Comparison of ENCODE assay signal across 25 mouse cellular contexts in genomic region chr1:176810161-176810560, GRCm38 (mm10). TPM values are rescaled to one million over a fixed set of nuclear protein-coding genes. Genes with fewer than 3 reads are reported as not detected.
A peak's percentile ranks its signal among the peaks of the same experiment; 100 is the strongest.
DNase-seq lines count a peak whose midpoint lies in the region; ATAC-seq and TF ChIP-seq lines count a peak whose summit lies in the region.
"Had no signal": no experiment of that assay in that cellular context is flagged by ENCODE, and none has a peak within 500 bp of the region (broad histone marks: within the 10 kb centered on the region; RNA-seq: fewer than 3 reads in every experiment).

No protein-coding gene starts in this region.

- no peaks in the 10 kb centered on the region for H3K36me3 ChIP-seq in hindbrain, embryonic 13.5 days
- H3K36me3 ChIP-seq in hindbrain, embryonic 16.5 days (ENCODE audit: control insufficient read depth, insufficient read depth, low read length) = no peaks in the 10 kb centered on the region
- H3K36me3 ChIP-seq in hindbrain, postnatal 0 days (ENCODE audit: insufficient read depth, low read length) = no peaks in the 10 kb centered on the region
- H3K36me3 ChIP-seq in hindbrain, embryonic 10.5 days = 0 out of 2 replicates have a peak, but pooled peaks cover 3% of the 10 kb centered on the region
- H3K36me3 ChIP-seq in C2C12 (ENCODE audit: control insufficient read depth, insufficient read depth) (no peaks in the 10 kb centered on the region), myocyte (ENCODE audit: control insufficient read depth, insufficient read depth) (no peaks in the 10 kb centered on the region)
- H3K36me3 ChIP-seq: embryonic facial prominence, embryonic 13.5 days; embryonic facial prominence, embryonic 15.5 days; forebrain, embryonic 10.5 days; forebrain, embryonic 12.5 days had no signal

- ATAC-seq in hindbrain, embryonic 13.5 days (ENCODE audit: low FRiP score) = no peak
- ATAC-seq in hindbrain, embryonic 16.5 days = no peak
- no peak for ATAC-seq in hindbrain, postnatal 0 days
- ATAC-seq: forebrain, embryonic 14.5 days; forebrain, embryonic 16.5 days had no signal

- H3ac ChIP-seq in C2C12 (ENCODE audit: control insufficient read depth, insufficient read length, low read depth) (no peak overlapping the region), myocyte (ENCODE audit: control insufficient read depth, insufficient read length) (no peak overlapping the region)

- peaks cover 37% of the 10 kb centered on the region for H3K4me1 ChIP-seq in hindbrain, embryonic 13.5 days (replicated peaks)
- H3K4me1 ChIP-seq in hindbrain, embryonic 16.5 days (ENCODE audit: control insufficient read depth, insufficient read depth, low read depth, low read length) = peaks cover 20% of the 10 kb centered on the region
- peaks cover 17% of the 10 kb centered on the region; the same call in 1 of the 2 replicates for H3K4me1 ChIP-seq in hindbrain, postnatal 0 days (ENCODE audit: insufficient read depth, low read length)
- H3K4me1 ChIP-seq in hindbrain, embryonic 10.5 days (replicated peaks) = peaks cover 21% of the 10 kb centered on the region

- TF ChIP-seq CTCF in hindbrain, postnatal 0 days (IDR thresholded peaks at IDR 0.05; ENCODE audit: low read depth) = no peak
- TF ChIP-seq CTCF in C2C12 (IDR thresholded peaks at IDR 0.05; ENCODE audit: control insufficient read depth, insufficient read depth, insufficient read length) = no peak

- peaks cover 90% of the 10 kb centered on the region for H3K79me2 ChIP-seq in C2C12 (ENCODE audit: control insufficient read depth, insufficient read depth)
- peaks cover 83% of the 10 kb centered on the region for H3K79me2 ChIP-seq in myocyte (ENCODE audit: control insufficient read depth, insufficient read depth)

- H3K27ac ChIP-seq in hindbrain, embryonic 13.5 days = no peak overlapping the region
- H3K27ac ChIP-seq in hindbrain, embryonic 16.5 days (ENCODE audit: low read depth, low read length) = no peak overlapping the region
- H3K27ac ChIP-seq in hindbrain, postnatal 0 days = no peak overlapping the region
- no peak overlapping the region for H3K27ac ChIP-seq in hindbrain, embryonic 10.5 days
- H3K27ac ChIP-seq: embryonic facial prominence, embryonic 13.5 days; embryonic facial prominence, embryonic 15.5 days; forebrain, embryonic 10.5 days; forebrain, embryonic 12.5 days had no signal

- intact Hi-C loops in heart, postnatal 25 days (cut with DNase I) = loop anchor here (2.0 kb wide), 1 partner anchor 13 kb away; no protein-coding TSS in a partner anchor

- H3K4me3 ChIP-seq in hindbrain, embryonic 13.5 days = no peak overlapping the region
- no peak overlapping the region for H3K4me3 ChIP-seq in hindbrain, embryonic 16.5 days (ENCODE audit: low read length)
- no peak overlapping the region for H3K4me3 ChIP-seq in hindbrain, postnatal 0 days (ENCODE audit: low read length)
- no peak overlapping the region for H3K4me3 ChIP-seq in hindbrain, embryonic 10.5 days
- H3K4me3 ChIP-seq in C2C12 (ENCODE audit: insufficient read depth, poor library complexity, severe bottlenecking) (no peak overlapping the region), myocyte (no peak overlapping the region)
- H3K4me3 ChIP-seq: embryonic facial prominence, embryonic 13.5 days; embryonic facial prominence, embryonic 15.5 days; erythroblast, embryonic 14.5 days; forebrain, embryonic 10.5 days; forebrain, embryonic 12.5 days had no signal

- no peak overlapping the region for H3K9ac ChIP-seq in hindbrain, embryonic 13.5 days
- H3K9ac ChIP-seq in hindbrain, embryonic 16.5 days (ENCODE audit: low read depth, low read length) = no peak overlapping the region
- H3K9ac ChIP-seq in hindbrain, postnatal 0 days (replicated peaks; ENCODE audit: low read length) = no peak overlapping the region
- H3K9ac ChIP-seq: embryonic facial prominence, embryonic 13.5 days; embryonic facial prominence, embryonic 15.5 days had no signal

- TF ChIP-seq POLR2A in myocyte (IDR thresholded peaks at IDR 0.05; ENCODE audit: insufficient read length, low read depth) = no peak

- H3K9me3 ChIP-seq in hindbrain, embryonic 13.5 days = no peaks in the 10 kb centered on the region
- H3K9me3 ChIP-seq in hindbrain, embryonic 16.5 days (ENCODE audit: control insufficient read depth, low read length) = no peaks in the 10 kb centered on the region
- no peaks in the 10 kb centered on the region for H3K9me3 ChIP-seq in hindbrain, postnatal 0 days (ENCODE audit: low read length)
- H3K9me3 ChIP-seq in hindbrain, embryonic 10.5 days = no peaks in the 10 kb centered on the region
- H3K9me3 ChIP-seq: embryonic facial prominence, embryonic 13.5 days; embryonic facial prominence, embryonic 15.5 days; forebrain, embryonic 10.5 days; forebrain, embryonic 12.5 days had no signal

- DNase-seq in hindbrain, postnatal 0 days (ENCODE audit: low spot score) = no peak
- DNase-seq in hindbrain, embryonic 10.5 days (ENCODE audit: low spot score) = no peak
- DNase-seq in layer of hippocampus, adult 8-10 months (ENCODE audit: low spot score in 2 of 2) = no peak
- no peak for DNase-seq in heart, postnatal 25 days (ENCODE audit: low spot score)
- DNase-seq: adrenal gland, adult 2 months; adrenal gland, postnatal 10 days; adrenal gland, postnatal 25 days; B cell, adult 2 months; cerebellum, adult 11 months; cerebellum, adult 8-10 months; cerebellum, adult 9-11 months; cerebellum, postnatal 14 days; cerebellum, postnatal 36 days; embryo, embryonic 11 days had no signal

- H3K4me2 ChIP-seq in hindbrain, embryonic 13.5 days = 0 out of 2 replicates have a peak overlapping the region, but pooled peaks have one; percentile 74
- H3K4me2 ChIP-seq in hindbrain, embryonic 16.5 days (ENCODE audit: low read length) = no peak overlapping the region
- 0 out of 2 replicates have a peak overlapping the region, but pooled peaks have one; percentile 75 for H3K4me2 ChIP-seq in hindbrain, postnatal 0 days (ENCODE audit: low read depth, low read length)
- H3K4me2 ChIP-seq in myocyte (ENCODE audit: low read depth) = peak overlapping the region; percentile 86
- H3K4me2 ChIP-seq: embryonic facial prominence, embryonic 15.5 days; forebrain, embryonic 12.5 days had no signal

- H3K79me3 ChIP-seq in C2C12 (ENCODE audit: low read depth) = peaks cover 81% of the 10 kb centered on the region

- no peaks in the 10 kb centered on the region for H3K27me3 ChIP-seq in hindbrain, embryonic 13.5 days
- H3K27me3 ChIP-seq in hindbrain, embryonic 16.5 days (replicated peaks; ENCODE audit: control insufficient read depth, insufficient read depth, low read length) = no peaks in the 10 kb centered on the region
- H3K27me3 ChIP-seq in hindbrain, postnatal 0 days (ENCODE audit: insufficient read depth, low read length) = no peaks in the 10 kb centered on the region
- no peaks in the 10 kb centered on the region for H3K27me3 ChIP-seq in hindbrain, embryonic 10.5 days (ENCODE audit: insufficient read depth, poor library complexity, severe bottlenecking)
- H3K27me3 ChIP-seq in C2C12 (ENCODE audit: control insufficient read depth, insufficient read depth, insufficient read length) (no peaks in the 10 kb centered on the region), myocyte (ENCODE audit: control insufficient read depth, insufficient read depth, insufficient read length) (no peaks in the 10 kb centered on the region)
- H3K27me3 ChIP-seq: embryonic facial prominence, embryonic 13.5 days; embryonic facial prominence, embryonic 15.5 days; forebrain, embryonic 12.5 days had no signal

TF ChIP-seq in C2C12, 6 proteins besides CTCF, POLR2A, EP300 and RAD21:
- TF ChIP-seq MAX (IDR thresholded peaks at IDR 0.05) (no peak), CEBPB (IDR thresholded peaks at IDR 0.05; ENCODE audit: low read depth) (peak; percentile 39)

TF ChIP-seq in myocyte, 11 proteins besides CTCF, POLR2A, EP300 and RAD21:
- TF ChIP-seq TCF12 (IDR thresholded peaks at IDR 0.05; ENCODE audit: insufficient read depth, poor library complexity, severe bottlenecking) (no peak), MYOG (IDR thresholded peaks at IDR 0.05; ENCODE audit: control insufficient read depth in 1 of 3, insufficient read depth in 1 of 3, insufficient read length in 2 of 3, low read depth in 2 of 3) (no peak), MAX (IDR thresholded peaks at IDR 0.05; ENCODE audit: low read depth) (no peak), MYOD1 (IDR thresholded peaks at IDR 0.05; ENCODE audit: control insufficient read depth in 1 of 3, insufficient read length in 2 of 3, low read depth in 2 of 3) (no peak), CEBPB (IDR thresholded peaks at IDR 0.05; ENCODE audit: insufficient read depth, poor library complexity, severe bottlenecking) (0 out of 2 replicates have a peak, but pooled peaks have one; percentile 10), POLR2AphosphoS2 (IDR thresholded peaks at IDR 0.05; ENCODE audit: insufficient read length, low read depth) (no peak), E2F4 (IDR thresholded peaks at IDR 0.05; ENCODE audit: insufficient read depth) (no peak), REST (IDR thresholded peaks at IDR 0.05; ENCODE audit: insufficient read depth, insufficient read length) (no peak)

RNA-seq across cellular contexts. Expression of gene Cep170, which starts 3.7 kb away (rescaled TPM):
- polyA plus RNA-seq in hindbrain, embryonic 13.5 days (2015; fragmentation: Nextera tagmentation; extraction: Ambion mirVana) = 122 and 128 TPM in 2 replicates
- polyA plus RNA-seq in hindbrain, embryonic 16.5 days (2015; fragmentation: Nextera tagmentation; extraction: Ambion mirVana) = 82.8 and 91.4 TPM in 2 replicates
- 132 and 137 TPM in 2 replicates for total RNA-seq in hindbrain, postnatal 0 days (2014; rRNA removed)
- polyA plus RNA-seq in hindbrain, postnatal 0 days (2015; fragmentation: Nextera tagmentation; extraction: Ambion mirVana) = 78.9 and 86.1 TPM in 2 replicates
- 35.5 and 42.4 TPM in 2 replicates for polyA plus RNA-seq in hindbrain, embryonic 10.5 days (2016; fragmentation: Nextera tagmentation; extraction: Ambion mirVana)
- polyA plus RNA-seq in C2C12 (2012; fragmentation: generic; extraction: Trizol) (15.1 TPM), myocyte (2012; fragmentation: generic; extraction: Trizol) (15.4 TPM)
- total RNA-seq in layer of hippocampus, adult 8-10 months (2022) = 100 to 1,000 TPM in 1 of 4 experiments, 10 to 100 TPM in 3; 86.4 to 110 (median 92.6) TPM
- 10 to 100 TPM; 19.1 to 28.7 TPM for total RNA-seq in heart, postnatal 25 days (2021)

RNA-seq across cellular contexts. Expression of gene Sdccag8, which starts 4.3 kb away (rescaled TPM):
- 25.7 and 26.5 TPM in 2 replicates for polyA plus RNA-seq in hindbrain, embryonic 13.5 days (2015; fragmentation: Nextera tagmentation; extraction: Ambion mirVana)
- 24.1 and 25.8 TPM in 2 replicates for polyA plus RNA-seq in hindbrain, embryonic 16.5 days (2015; fragmentation: Nextera tagmentation; extraction: Ambion mirVana)
- 7.7 and 10.1 TPM in 2 replicates for total RNA-seq in hindbrain, postnatal 0 days (2014; rRNA removed)
- polyA plus RNA-seq in hindbrain, postnatal 0 days (2015; fragmentation: Nextera tagmentation; extraction: Ambion mirVana) = 23.1 and 26.3 TPM in 2 replicates
- polyA plus RNA-seq in hindbrain, embryonic 10.5 days (2016; fragmentation: Nextera tagmentation; extraction: Ambion mirVana) = 22.1 and 25.3 TPM in 2 replicates
- polyA plus RNA-seq in C2C12 (2012; fragmentation: generic; extraction: Trizol) (5.8 TPM), myocyte (2012; fragmentation: generic; extraction: Trizol) (8.4 TPM)
- 10 to 100 TPM; 16.3 to 24.0 (median 19.4) TPM for total RNA-seq in layer of hippocampus, adult 8-10 months (2022)
- 1 to 10 TPM; 3.7 to 3.9 TPM for total RNA-seq in heart, postnatal 25 days (2021)
